Mouse (Mus musculus) myocyte (in vitro differentiated cells): Measurements from ENCODE around the gene Lrrc63. TPM values are rescaled to one million over a fixed set of nuclear protein-coding genes. Genes with fewer than 3 reads are reported as not detected.

Experiments used
- H3K27me3 ChIP-seq: one replicate; pipeline ENCODE4 v1.6.1; 2011; ENCODE audit not compliant: control insufficient read depth, insufficient read depth, insufficient read length
- H3K36me3 ChIP-seq: one replicate; pipeline ENCODE4 v1.6.1; 2011; ENCODE audit not compliant: control insufficient read depth, insufficient read depth
- H3K4me2 ChIP-seq: one replicate; pipeline ENCODE4 v1.6.1; 2011; ENCODE audit warnings: low read depth, control low read depth
- H3K4me3 ChIP-seq: one replicate; pipeline ENCODE4 v1.5.1; 2011; ENCODE audit warnings: mild to moderate bottlenecking, control low read depth, moderate library complexity
- H3K79me2 ChIP-seq: one replicate; pipeline ENCODE4 v1.6.1; 2011; ENCODE audit not compliant: control insufficient read depth, insufficient read depth
- H3ac ChIP-seq: one replicate; pipeline ENCODE4 v1.6.1; 2011; ENCODE audit not compliant: control insufficient read depth, insufficient read length
- CEBPB ChIP-seq: IDR thresholded peaks from 2 replicates; pipeline ENCODE4 v1.6.1; 2011; ENCODE audit warnings: mild to moderate bottlenecking, moderate library complexity; ENCODE audit not compliant: poor library complexity, insufficient read depth, severe bottlenecking
- E2F4 ChIP-seq: IDR thresholded peaks from one replicate; pipeline ENCODE4 v1.6.1; 2011; ENCODE audit warnings: mild to moderate bottlenecking, control low read depth, moderate library complexity; ENCODE audit not compliant: insufficient read depth
- MAX ChIP-seq: IDR thresholded peaks from one replicate; pipeline ENCODE4 v1.6.1; 2011; ENCODE audit warnings: low read depth, mild to moderate bottlenecking, control low read depth
- MYOD1 ChIP-seq, 3 experiments: IDR thresholded peaks; one replicate each; pipeline ENCODE4 v1.6.1; 2011; ENCODE audit warnings: control low read depth in 2 of 3, low read depth in 2 of 3, mild to moderate bottlenecking in 2 of 3, moderate library complexity in 1 of 3; ENCODE audit not compliant: insufficient read length in 2 of 3, control insufficient read depth in 1 of 3
- MYOG ChIP-seq, 3 experiments: IDR thresholded peaks; one replicate each; pipeline ENCODE4 v1.6.1; 2011; ENCODE audit warnings: control low read depth in 2 of 3, low read depth in 2 of 3, mild to moderate bottlenecking in 2 of 3; ENCODE audit not compliant: insufficient read length in 2 of 3, control insufficient read depth in 1 of 3, insufficient read depth in 1 of 3
- POLR2A ChIP-seq: IDR thresholded peaks from one replicate; pipeline ENCODE4 v1.6.1; 2011; ENCODE audit warnings: low read depth, mild to moderate bottlenecking, control low read depth, moderate library complexity; ENCODE audit not compliant: insufficient read length
- POLR2AphosphoS2 ChIP-seq: IDR thresholded peaks from one replicate; pipeline ENCODE4 v1.6.1; 2011; ENCODE audit warnings: low read depth, control low read depth; ENCODE audit not compliant: insufficient read length
- REST ChIP-seq: IDR thresholded peaks from one replicate; pipeline ENCODE4 v1.6.1; 2011; ENCODE audit warnings: mild to moderate bottlenecking, control low read depth, moderate library complexity; ENCODE audit not compliant: insufficient read depth, insufficient read length
- SRF ChIP-seq: IDR thresholded peaks from one replicate; pipeline ENCODE4 v1.6.1; 2011; ENCODE audit warnings: low read depth; ENCODE audit not compliant: control insufficient read depth, insufficient read length
- TCF12 ChIP-seq: IDR thresholded peaks from one replicate; pipeline ENCODE4 v1.6.1; 2011; ENCODE audit warnings: mild to moderate bottlenecking, control low read depth; ENCODE audit not compliant: poor library complexity, insufficient read depth, severe bottlenecking
- TCF3 ChIP-seq: IDR thresholded peaks from one replicate; pipeline ENCODE4 v1.6.1; 2011; ENCODE audit warnings: low read depth, control low read depth; ENCODE audit not compliant: insufficient read length
- USF1 ChIP-seq: IDR thresholded peaks from one replicate; pipeline ENCODE4 v1.6.1; 2011; ENCODE audit warnings: low read depth, mild to moderate bottlenecking, control low read depth, moderate library complexity
- polyA plus RNA-seq: library from polyadenylated mRNA; unstranded; fragments of >200 nt; fragmentation: generic; extraction: Trizol; gene quantifications from one replicate; pipeline ENCODE4 v1.2.1, GENCODE M21; 2012; ENCODE audit warnings: missing spikeins

The Lrrc63 gene
- polyA plus RNA-seq, 1 experiment = not detected

DNA sequence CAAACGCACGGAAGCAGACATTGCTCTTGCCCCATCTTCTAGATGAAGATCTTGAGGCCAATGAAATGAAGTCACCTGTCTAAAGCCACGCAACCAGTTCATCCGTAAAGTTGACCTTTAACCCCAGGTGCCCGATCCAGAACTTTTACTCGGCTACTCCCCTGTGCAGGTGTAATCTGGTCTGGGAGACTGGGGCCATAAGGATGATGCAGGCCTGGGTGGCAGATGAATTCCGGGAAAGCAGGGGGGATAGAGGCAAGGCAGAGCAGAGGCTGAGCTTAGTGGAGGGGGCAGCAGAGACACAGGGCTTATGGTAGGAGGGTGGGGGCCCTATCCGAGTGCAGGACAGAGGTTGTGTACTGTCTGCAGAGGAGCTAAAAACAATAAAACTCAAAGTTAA lies 43.6 kb upstream of the Lrrc63 start:
- H3K4me3 ChIP-seq = no peak overlapping the region
- H3K79me2 ChIP-seq = no peaks in the 10 kb centered on the region
- no peak overlapping the region for H3ac ChIP-seq
- H3K27me3 ChIP-seq = peaks cover 8% of the 10 kb centered on the region
- no peaks in the 10 kb centered on the region for H3K36me3 ChIP-seq
- no peak overlapping the region for H3K4me2 ChIP-seq
- no peak for TF ChIP-seq USF1
- TF ChIP-seq E2F4 = no peak
- TF ChIP-seq POLR2AphosphoS2 = no peak
- TF ChIP-seq POLR2A = no peak
- no peak for TF ChIP-seq REST
- no peak for TF ChIP-seq TCF3
- TF ChIP-seq SRF = no peak
- TF ChIP-seq MYOD1 (IDR thresholded peaks at IDR 0.05; ENCODE audit: control insufficient read depth in 1 of 3, insufficient read length in 2 of 3, low read depth in 2 of 3) = no peak
- no peak for TF ChIP-seq MYOG (IDR thresholded peaks at IDR 0.05; ENCODE audit: control insufficient read depth in 1 of 3, insufficient read depth in 1 of 3, insufficient read length in 2 of 3, low read depth in 2 of 3)
- no peak for TF ChIP-seq CEBPB
- TF ChIP-seq MAX = no peak
- no peak for TF ChIP-seq TCF12

- no peaks in the 10 kb centered on the region for H3K36me3 ChIP-seq
- no peak overlapping the region for H3K4me2 ChIP-seq
- no peaks in the 10 kb centered on the region for H3K79me2 ChIP-seq
- no peak for TF ChIP-seq MAX
- no peak for TF ChIP-seq USF1
- no peak for TF ChIP-seq MYOD1 (IDR thresholded peaks at IDR 0.05; ENCODE audit: control insufficient read depth in 1 of 3, insufficient read length in 2 of 3, low read depth in 2 of 3)
- no peak for TF ChIP-seq CEBPB
- TF ChIP-seq POLR2AphosphoS2 = no peak
- TF ChIP-seq E2F4 = no peak
- TF ChIP-seq MYOG (IDR thresholded peaks at IDR 0.05; ENCODE audit: control insufficient read depth in 1 of 3, insufficient read depth in 1 of 3, insufficient read length in 2 of 3, low read depth in 2 of 3) = no peak
- no peak for TF ChIP-seq TCF3
- no peak for TF ChIP-seq REST
- TF ChIP-seq TCF12 = no peak
- TF ChIP-seq POLR2A = no peak
- H3K27me3 ChIP-seq = peaks cover 14% of the 10 kb centered on the region
- H3K4me3 ChIP-seq = no peak overlapping the region
- no peak overlapping the region for H3ac ChIP-seq
Observed at GRCm38 (mm10) chr14:75170546-75170945, 39.9 kb upstream of the Lrrc63 start.

DNA sequence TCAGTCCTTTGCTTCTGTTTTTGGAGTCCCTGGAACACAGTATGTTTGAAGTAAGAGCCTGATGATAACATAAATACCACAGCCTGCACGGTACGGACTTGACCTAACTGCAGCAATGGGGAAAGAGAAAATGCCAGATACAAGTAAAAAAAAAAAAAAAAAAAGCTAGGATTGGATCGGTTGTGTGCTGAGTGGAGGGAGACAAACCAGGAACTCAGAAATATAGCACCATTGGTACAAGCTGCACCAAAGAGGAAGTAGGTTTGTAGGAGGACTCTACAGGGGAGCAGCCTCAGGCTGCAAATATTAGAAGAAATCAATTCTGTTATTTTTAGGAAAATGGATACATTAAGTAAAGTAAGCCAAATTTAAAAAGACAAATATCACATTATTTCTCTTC lies 37.8 kb upstream of the Lrrc63 start:
- no peak overlapping the region for H3K4me3 ChIP-seq
- peaks cover 6% of the 10 kb centered on the region for H3K27me3 ChIP-seq
- no peak for TF ChIP-seq REST
- TF ChIP-seq E2F4 = no peak
- no peak for TF ChIP-seq POLR2AphosphoS2
- no peak for TF ChIP-seq USF1
- no peak for TF ChIP-seq MYOG (IDR thresholded peaks at IDR 0.05; ENCODE audit: control insufficient read depth in 1 of 3, insufficient read depth in 1 of 3, insufficient read length in 2 of 3, low read depth in 2 of 3)
- TF ChIP-seq POLR2A = no peak
- TF ChIP-seq MYOD1 (IDR thresholded peaks at IDR 0.05; ENCODE audit: control insufficient read depth in 1 of 3, insufficient read length in 2 of 3, low read depth in 2 of 3) = no peak
- H3K79me2 ChIP-seq = no peaks in the 10 kb centered on the region
- no peak overlapping the region for H3ac ChIP-seq
- H3K36me3 ChIP-seq = no peaks in the 10 kb centered on the region
- no peak overlapping the region for H3K4me2 ChIP-seq

DNA sequence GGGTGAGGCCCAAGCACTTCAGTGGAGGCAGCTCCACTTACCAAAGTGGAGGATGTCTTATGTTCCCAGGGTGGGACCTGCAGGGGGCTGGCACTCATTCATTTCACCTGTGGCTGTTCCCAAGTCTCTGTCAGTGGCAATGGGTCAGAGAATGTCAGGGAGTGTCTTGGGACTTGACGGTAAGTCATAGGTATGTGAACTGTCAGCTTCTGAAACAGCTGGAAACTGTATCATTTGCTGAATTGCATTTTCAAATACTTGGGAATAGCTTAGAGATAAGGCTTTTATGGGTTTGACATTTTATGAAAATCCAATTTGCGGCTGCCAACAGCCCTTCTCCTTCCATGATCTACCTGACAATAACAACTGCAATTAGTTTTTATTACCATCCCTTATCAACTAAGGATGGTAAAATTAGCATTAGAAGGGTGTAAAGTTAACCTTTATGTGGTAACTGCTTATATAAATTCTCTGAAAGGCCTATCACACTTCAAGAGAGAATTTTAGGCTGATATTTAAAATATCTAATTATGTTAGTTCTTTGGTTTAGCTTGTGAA lies 35.0 kb upstream of the Lrrc63 start:
- H3K36me3 ChIP-seq = no peaks in the 10 kb centered on the region
- H3ac ChIP-seq = no peak overlapping the region
- H3K4me3 ChIP-seq = no peak overlapping the region
- H3K79me2 ChIP-seq = no peaks in the 10 kb centered on the region
- H3K27me3 ChIP-seq = peaks cover 6% of the 10 kb centered on the region
- TF ChIP-seq SRF (no peak), MAX (no peak), POLR2AphosphoS2 (no peak)
- no peak overlapping the region for H3K4me2 ChIP-seq

DNA sequence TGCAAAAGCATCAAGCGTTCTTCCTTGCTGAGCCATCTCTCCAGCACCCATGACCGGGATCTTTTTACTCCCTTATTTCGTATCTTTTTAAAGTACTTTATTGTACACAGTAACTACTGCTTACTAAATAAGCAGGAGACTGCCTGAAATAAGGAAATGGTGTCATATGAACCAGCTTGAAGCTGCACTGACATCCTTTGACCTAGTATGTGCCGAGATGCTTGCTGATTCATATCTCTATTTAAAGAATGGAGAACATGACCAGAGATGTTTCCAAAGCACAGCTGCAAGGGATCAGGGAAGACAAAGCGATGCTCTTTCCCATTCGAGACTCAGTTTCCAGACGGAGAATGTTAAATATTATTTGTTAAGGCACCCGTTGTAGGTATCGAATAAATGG lies 33.7 kb upstream of the Lrrc63 start:
- Histone ChIP-seq H3K36me3 (no peaks in the 10 kb centered on the region), H3ac (no peak overlapping the region), H3K79me2 (no peaks in the 10 kb centered on the region), H3K4me2 (no peak overlapping the region), H3K4me3 (no peak overlapping the region), H3K27me3 (peaks cover 6% of the 10 kb centered on the region)
- no peak for TF ChIP-seq TCF3
- TF ChIP-seq TCF12 = no peak
- TF ChIP-seq CEBPB = no peak
- TF ChIP-seq POLR2A = no peak
- TF ChIP-seq REST = no peak
- TF ChIP-seq MAX = no peak
- no peak for TF ChIP-seq MYOD1 (IDR thresholded peaks at IDR 0.05; ENCODE audit: control insufficient read depth in 1 of 3, insufficient read length in 2 of 3, low read depth in 2 of 3)
- no peak for TF ChIP-seq E2F4
- no peak for TF ChIP-seq MYOG (IDR thresholded peaks at IDR 0.05; ENCODE audit: control insufficient read depth in 1 of 3, insufficient read depth in 1 of 3, insufficient read length in 2 of 3, low read depth in 2 of 3)
- TF ChIP-seq POLR2AphosphoS2 = no peak
- TF ChIP-seq SRF = no peak
- TF ChIP-seq USF1 = no peak
